Mouse (Mus musculus) lung, postnatal 10 days (tissue): ENCODE measurements around the gene Zkscan5.
"Not testable (repeated sequence)": the region's sequence is repeated elsewhere in the genome, so short reads cannot be mapped to it uniquely, and the experiment has no call there.

ENCODE experiments used
- DNase-seq: peaks from one replicate; pipeline ENCODE4 v3.0.0; 2021

Gene Zkscan5

DNA sequence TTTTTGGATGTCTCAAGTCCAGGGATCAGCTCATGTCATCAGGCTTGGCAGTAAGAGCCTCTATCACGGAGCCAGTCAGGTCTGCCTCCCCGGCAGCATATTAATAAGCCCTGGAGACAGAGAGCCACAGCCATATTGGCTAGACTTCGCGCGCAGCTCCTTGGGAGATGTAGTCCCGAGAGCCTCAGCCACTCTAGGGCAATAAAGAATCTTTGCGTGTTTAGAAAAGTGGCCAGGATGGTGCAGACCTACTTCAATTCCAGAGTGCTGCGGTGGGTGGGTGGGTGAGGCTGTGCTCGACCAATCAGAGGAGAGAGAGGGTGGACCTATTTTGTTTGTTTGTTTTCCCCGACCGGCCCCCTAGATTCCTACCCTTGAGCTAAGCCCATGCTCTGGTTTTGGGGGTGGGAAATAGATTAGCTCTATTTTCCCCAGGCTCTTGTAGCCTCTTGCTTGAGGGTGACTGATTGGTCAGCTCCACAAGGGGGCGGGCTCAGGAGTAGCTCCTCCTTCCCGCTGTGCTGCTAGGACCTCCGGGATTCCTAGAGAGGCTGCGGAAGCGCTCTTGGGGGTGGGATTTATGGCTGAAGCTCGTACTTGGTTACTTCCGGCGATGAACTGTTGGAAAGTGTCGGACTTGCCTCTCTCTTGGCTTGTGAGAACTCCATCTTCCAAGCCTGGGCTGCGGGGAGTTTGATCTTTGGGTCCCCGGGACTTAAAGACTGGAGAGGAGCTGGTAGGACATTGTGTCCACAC is at the start of gene Zkscan5:
Gene Zkscan5 (plus strand): TSS at position 627 of the 756 bp plus-strand sequence.
- peak; percentile 99 for DNase-seq

DNA sequence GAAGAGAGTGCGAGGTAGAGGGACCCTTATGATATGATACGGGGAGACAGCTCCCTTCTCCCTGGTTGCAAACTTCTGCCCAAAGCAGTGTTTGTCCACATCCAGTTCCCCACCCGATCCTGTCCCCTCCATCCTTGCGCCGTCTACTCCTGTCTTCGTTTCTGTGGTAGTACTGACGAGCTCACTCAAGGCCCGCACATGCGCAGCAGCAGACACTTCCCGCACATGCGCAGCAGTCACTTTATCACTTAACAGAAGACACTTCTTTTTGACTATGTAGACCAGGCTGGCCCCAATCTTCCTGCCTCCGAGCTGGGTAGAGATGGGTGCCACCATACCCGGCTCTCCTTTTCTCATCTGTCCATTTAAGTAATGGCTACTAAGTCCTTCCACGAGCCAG is 43.0 kb upstream of the Zkscan5 start:
- no peak for DNase-seq

DNA sequence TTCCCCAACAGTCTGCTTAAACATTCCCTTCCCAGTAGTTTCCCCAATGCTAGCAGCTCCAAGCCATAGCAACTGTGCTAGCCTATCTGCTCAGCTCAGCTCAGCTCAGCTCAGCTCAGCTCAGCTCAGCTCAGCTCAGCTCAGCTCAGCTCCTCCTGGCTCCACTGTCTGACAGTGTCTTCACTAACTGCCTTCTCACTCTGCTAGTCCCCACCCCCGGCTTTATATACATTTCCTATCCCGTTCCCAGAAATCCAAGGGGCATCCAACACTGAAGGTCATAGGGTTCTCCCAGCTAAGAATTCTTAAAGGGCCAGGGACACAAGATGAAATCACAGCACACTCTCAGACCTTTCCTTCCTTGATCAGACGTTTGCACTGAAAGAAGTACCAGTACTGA is 39.7 kb upstream of the Zkscan5 start:
- no peak for DNase-seq

DNA sequence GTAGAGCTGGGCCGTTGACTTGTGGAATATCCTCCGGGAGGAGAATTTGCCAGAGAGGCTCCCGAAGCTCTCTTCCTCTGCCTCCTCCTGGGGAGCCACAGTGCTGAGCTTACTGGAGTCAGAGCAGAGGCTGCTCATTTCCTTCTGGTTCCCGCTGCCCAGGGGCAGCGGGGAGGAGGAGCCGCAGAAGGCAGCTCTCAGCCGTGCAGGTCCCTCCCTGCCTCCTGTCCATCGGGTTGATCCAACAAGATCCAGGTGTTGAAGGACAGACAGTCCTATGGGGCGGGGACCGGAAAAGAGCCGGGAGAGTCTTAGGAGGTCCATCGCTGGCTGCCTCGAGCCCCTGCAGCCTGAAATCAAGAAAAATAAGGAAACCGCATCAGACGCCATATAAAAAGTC is 39.2 kb upstream of the Zkscan5 start:
- DNase-seq: no peak

DNA sequence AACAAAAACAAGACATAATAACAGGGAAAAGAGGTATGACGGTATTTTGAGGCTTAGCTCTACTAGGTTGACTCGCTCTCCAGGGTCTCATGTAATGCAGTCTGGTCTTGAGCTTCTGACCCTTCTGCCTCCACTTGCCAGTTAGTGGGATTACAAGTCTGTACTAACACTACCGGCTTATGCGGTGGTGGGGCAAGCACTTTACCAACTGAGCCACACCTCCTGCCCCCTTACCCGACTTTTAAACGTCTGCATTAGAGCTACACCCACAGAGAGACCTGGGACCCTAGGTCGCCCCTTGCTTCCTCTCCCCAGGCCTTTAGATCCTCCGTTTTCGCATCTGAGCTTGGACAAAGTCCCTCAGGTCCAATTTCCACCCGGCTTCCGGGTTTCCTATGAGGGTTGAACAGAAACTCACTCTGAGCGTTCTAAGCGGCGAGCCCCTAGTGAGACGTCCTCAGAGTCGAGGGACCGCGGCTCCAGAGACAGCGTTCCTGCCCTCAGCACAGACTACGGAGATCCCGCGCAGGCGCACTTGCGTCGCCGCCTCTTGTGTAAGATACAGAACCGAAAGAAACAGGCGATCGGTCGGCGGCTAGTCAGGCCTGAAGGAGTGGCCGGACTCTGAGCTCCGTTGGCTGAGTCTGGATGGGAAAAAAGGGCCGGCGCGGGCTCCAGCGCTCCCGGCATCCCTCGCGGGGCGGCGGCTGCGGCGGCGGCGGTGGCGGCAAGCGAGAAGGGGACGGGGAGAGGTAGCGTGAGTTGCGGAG is 37.6 kb upstream of the Zkscan5 start, which contains the start of the genes Ptcd1 and Cpsf4:
Gene Ptcd1 (minus strand): TSS at position 573 of the 770 bp plus-strand sequence.
Gene Cpsf4 (plus strand): TSS at position 678 of the 770 bp plus-strand sequence.
- DNase-seq: peak; percentile 99

DNA sequence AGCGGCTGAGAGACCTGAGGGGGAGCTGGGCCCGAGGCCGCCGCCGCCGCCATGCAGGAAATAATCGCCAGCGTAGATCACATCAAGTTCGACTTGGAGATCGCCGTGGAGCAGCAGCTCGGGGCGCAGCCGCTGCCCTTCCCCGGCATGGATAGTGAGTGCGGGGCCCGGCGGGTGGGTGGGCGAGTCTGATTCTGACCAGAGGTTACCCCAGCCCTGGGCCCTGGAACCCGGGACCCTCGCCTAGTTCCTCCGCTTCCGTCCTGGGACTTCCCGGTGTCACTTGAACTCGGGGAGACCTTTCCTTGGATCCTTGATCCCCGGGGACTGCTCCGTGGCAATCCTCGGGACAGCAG is 37.1 kb upstream of the Zkscan5 start:
- no peak for DNase-seq

DNA sequence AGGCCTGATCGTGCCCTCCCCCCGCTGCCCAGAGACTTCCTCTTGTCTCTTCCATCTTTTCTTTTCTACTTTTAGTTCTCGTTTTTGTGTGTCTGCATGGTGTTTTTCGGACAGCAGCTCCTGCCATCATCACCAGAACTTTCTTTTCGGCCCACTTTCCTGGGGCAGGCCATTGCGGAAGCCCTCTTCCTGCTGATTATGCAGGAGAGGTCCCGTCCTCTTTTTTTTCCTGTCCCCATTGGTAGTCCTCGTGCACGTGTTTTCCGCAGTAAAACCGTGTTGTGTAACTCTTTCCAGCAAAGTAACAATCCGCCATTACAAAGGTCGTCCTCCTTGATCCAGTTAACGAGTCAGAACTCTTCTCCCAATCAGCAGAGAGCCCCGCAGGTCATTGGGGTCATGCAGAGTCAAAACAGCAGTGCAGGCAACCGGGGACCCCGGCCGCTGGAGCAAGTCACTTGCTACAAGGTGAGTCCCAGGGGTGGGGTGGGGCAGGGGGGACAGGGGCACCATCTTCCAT is 25.8 kb upstream of the Zkscan5 start:
- DNase-seq: no peak

DNA sequence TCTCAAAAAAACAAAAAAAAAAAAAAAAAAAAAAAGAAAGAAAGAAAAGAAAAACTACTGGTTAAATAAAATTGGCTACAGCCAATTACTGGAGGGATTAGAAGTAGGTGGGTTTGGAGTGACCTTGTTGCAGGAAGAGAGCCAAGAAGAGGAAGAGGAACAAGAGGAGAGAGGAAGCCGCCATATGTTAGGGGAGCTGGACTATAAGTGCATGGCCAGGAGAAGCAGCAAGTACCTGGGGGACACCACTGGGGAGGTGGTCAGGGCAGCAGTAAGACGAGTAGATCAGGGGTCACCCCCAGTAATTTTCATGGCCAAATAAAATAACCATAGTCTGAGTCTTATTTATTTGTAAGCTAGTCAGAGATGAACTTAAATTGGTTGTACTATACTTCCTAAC is 19.1 kb upstream of the Zkscan5 start:
- no peak for DNase-seq

DNA sequence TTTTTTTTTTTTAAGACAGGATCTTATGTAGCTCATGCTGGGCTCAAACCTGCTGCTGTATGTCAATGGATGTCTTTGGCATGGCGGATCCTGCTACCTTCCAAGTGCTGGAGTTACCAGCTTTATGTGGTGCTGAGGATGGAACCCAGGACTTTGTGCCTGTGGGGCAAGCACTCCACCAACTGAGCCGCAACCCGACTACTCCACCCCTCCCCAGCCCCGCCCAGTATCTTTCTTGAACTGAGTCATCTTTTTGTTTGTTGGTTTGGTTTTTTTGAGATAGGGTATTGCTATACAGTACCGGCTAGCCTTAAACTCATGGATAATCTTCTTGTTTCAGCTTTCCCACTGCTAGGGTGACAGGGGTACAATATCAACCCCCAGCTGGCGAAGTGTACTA is 14.9 kb upstream of the Zkscan5 start:
- DNase-seq: no peak

DNA sequence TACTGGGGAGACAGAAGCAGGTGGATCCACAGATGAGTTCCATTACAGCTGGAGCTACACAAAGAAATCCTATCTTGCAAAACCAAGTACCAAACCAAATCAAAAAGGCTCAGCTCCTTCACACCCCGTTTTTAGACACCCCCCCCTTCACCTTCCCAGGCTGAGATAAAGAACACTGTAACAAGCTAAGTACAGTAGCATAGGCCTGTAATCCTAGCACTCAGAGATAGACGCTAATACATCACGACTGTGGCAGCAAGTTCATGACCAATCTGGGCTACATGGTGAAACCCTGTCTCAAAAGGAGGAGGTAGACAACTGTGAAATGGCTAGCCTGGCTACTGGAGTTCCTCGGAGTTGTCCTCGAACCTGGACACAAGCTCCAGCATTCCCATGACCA is 14.0 kb upstream of the Zkscan5 start:
- no peak for DNase-seq

DNA sequence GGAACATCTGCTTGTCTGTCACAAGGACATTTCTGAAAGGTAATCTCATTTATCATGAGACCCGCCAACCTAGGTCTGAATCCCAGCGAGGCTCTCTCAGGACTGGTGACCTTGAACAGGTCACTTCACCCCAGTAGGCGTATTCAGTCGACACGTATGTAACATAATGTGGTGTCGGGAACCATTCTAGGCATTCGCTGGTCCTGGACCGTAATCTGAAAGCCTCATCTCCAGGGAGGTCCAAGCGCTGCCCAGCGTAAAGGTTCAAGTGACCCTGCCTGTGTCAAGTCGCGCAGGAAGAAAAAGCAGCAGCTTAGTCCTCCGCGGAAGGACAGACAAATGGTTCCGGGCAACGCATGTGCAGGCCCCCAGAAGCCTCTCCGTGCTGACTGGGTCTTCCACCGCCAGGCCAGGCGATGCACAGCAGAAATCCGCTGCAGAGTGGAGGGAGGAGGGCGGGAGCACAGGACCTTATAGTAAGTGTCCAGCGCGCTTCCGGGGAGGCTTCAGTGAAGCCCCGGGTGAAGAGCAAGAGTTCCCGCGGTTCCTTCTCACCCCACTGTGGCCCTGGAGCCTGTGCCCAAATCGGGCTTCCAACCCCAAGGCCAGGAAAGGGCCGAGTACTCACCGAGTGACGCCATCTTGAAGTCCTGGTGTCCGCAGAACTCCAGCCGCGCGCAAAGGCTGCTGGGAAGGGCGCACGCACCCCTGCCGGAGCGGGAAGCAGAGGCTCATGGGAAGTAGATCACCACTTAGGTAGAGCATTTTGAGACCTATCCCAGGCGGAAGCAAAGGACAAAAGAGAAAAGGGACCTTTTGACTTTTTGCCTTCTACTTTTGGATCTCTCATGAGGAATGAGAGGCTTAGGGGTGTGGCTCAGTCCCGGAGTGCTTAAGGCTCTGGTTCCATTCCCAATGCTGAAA is 13.2 kb upstream of the Zkscan5 start:
- DNase-seq: peak; percentile 96

DNA sequence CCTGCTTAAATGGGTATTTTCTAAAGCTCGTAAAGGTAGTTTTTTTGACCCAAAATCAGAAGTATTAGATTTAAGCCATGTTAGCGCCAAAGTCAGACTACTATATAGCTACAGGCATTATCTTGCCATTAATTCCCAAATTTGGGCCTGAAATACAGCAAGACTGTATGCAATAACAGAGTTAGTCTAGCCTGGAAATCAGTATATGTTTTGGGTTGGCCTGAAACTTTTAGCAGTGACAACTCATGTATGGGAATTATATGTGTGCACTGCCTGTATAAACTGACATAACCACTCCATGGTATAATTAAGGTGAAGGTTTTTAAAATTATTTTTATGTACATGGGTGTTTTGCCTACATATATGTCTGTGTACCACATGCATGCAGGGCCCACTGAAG is 12.4 kb upstream of the Zkscan5 start, which contains the start of gene Atp5j2:
Gene Atp5j2 (minus strand): TSS at position 101 of the 400 bp plus-strand sequence.
- DNase-seq: no peak

DNA sequence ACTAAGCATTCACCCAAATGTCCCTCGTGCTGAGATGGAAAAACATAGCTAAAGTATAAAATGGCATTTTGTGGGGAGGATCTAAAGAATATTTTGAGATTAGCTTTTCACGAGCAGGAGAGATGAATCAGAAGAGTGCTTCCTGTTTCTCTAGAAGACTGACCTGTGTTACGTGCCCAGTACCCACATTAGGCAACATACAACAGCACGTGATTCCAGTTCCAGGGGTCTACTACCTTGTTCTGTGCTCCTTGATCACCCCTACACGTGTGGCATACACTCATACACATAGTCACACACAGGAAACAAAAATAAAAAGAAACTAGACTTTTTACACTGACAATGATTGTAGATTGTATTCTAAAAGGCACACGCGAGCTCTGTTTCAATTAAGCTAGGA is 4.0 kb upstream of the Zkscan5 start:
- no peak for DNase-seq

DNA sequence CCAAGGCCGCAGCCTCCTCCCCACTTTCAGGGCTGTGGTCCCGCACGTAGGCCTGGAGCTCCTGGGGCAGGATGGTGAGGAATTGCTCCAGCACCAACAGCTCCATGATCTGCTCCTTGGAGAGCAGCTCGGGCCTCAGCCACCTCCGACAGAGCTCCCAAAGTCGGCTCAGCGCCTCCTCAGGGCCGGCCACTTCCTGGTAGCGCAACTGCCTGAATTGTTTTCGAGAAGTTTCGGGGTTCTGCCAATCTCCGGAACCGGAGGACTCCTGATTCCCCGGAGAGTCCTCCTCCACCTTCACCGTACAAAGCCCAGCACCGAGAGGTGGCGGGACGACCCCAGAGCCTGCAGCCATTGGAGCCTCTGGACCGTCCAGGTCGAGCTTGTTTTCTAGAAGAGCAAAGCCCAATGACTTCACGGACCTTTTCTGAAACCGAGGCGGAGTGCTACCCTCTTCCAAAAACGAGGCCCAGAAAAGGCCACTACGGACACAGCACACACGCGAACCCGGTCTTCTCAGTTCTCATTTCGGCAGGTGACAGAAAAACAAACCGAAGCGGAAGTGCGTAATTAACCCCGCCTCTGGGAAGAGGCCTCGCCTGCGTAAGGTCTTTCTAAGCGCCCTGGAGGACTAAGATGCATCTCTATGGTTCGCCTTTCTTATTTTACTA is 2.9 kb upstream of the Zkscan5 start, which contains the start of gene Zkscan14:
Gene Zkscan14 (minus strand): TSS at position 548 of the 671 bp plus-strand sequence.
- peak; percentile 87 for DNase-seq

DNA sequence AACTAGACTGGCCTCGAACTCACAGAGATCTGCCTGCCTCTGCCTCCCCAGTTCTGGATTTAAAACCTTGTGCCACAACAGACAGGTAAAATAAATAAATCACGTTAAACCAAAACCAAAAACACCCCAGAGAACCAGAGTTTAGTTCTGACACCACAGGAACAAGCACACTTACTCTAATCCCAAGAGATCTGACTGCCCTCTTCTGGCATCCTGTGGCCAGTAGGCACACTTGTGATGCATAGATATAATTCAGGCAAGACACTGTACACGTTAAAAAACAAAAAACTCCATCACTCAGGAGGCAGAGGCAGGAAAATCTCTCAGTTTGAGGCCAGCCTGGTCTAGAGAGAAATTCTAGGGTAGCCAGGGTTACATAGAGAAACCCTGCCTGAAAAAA is 1.9 kb upstream of the Zkscan5 start:
- no peak for DNase-seq

DNA sequence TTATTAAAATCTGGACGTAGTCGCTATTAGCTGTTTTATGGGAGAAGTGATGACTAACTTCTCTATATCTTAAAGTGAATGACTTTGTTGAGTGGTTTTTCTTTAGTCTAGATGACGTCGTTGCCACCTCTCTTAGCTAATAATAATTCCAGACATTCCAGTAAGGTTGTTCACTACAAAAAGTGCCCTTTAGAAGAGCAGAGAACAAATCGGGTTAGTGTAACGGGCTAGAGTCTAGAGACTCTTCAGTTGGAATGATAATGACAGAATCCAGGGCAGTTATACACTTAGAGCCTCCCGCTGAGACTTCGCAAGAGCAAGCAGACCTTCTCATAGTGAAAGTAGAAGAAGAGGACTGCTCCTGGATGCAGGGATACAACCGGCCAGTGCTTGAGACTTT is 679 bp downstream of the Zkscan5 start:
- peak; percentile 11 for DNase-seq

DNA sequence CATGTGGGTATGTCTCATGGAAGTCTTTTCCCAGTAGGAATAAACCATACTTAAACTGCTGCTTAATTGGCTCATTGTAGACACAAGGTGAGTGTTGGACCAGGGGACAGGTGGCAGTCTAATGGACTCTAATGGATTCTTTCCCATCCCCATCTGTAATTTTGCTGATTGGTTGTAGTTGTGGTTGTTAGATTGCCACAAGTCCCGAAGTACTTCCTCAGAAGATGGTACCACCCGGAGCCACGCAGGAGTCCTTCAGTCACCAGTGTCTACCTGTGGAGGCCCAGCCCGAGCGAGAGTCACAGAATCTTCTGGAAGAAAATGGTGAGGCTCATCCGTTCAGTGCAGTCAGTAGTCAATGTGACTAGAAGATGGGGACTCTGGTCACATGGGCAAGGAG is 3.0 kb downstream of the Zkscan5 start:
- no peak for DNase-seq

DNA sequence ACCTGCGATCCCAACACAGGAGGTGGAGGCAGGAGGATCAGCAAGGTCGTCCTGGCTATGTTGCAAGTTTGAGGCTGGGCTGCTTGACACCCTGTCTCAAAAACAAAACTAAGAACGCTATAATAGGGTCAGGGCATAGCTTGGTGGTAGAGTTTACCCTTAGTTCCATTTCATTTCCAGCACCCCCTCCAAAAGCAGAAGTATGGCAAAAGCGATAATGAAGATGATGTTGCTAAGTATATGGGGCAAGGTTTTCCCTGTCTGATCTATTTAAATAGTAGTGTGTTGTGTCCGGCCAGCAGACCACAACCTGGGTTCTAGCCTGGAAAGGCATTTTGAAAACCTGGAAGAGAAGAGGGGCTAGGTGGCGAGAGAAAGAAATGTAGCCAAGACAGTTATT is 3.6 kb downstream of the Zkscan5 start:
- DNase-seq: no peak

DNA sequence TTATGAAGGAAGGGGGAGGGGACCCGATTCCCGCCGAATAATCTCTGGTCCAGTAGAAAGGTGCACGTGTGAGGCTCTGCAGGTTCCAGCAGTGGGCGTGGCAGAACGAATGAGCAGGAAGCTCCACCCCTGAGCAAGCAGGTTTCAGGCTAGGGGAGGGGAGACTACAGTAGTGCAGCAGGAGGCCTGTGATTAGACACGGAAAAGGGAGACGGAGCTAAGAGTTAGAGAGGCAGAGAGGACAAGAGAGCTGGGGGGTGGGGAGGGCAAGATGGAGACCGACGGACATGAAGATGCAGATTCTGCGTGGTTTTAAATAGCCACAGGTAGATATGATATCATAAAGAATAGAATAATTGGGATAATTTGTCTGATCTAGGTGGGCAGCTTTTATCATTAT is 4.0 kb downstream of the Zkscan5 start:
- DNase-seq: not testable (repeated sequence)

DNA sequence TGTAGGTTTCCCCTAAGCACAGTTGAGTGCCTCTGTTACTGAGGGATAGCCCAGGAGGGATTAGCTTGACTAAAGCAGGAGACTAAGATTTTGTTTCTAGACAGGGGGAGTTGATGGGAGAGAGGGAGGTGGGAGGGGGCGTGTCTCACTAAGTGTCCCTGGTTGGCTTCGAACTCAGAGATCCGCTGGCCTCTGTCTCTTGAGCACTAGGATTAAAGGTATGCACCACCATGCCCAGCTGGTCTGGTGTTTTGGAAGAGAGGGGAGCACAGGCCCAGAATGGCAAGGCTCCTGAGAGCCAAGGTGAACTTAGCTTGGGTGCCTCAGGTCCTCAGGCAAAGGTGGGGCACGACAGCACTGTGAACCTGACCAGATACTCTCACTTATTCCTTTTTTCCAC is 7.0 kb downstream of the Zkscan5 start:
- no peak for DNase-seq

DNA sequence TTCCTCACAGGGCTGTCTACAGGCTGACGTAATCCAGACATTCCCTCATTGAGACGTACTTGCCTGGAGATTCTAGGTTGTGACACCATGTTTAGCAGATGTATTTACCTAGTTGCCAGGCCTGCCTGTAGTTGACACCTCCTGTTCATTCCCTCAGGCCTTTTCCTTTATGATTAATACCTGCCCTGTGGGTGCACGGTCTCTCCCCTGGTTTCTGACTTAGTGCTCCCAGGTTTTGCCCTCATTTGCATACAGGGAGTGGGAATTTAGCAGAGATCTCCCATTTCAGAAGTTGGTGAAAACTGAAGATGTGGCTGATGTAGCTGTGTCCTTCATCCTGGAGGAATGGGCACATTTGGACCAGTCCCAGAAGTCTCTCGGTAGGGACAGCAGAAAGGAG is 7.9 kb downstream of the Zkscan5 start:
- no peak for DNase-seq

DNA sequence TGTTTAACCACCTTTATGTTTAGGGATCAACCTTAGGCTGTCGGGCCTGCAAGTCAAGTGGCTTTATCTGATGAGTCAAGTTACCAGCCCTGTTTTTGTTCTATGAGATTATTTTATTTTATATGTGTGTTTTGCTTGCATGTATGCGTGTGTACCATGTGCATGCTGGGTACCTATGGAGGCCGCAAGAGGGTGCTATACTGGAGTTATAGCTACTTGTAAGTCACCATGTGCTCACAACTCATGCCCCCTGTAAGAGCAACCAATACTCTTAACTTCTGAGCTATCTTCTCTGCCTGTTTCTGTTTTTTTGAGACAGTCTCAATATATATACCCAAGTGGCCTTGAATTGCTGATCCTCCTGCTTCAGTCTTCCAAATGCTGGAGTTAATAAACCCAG is 9.1 kb downstream of the Zkscan5 start:
- DNase-seq: no peak
